Mouse (Mus musculus) gastrocnemius, adult 2 months (tissue): ENCODE results near the gene Cyp2d9. TPM values are rescaled to one million over a fixed set of nuclear protein-coding genes. Genes with fewer than 3 reads are reported as not detected.
"Not testable (repeated sequence)": the region's sequence is repeated elsewhere in the genome, so short reads cannot be mapped to it uniquely, and the experiment has no call there.

Source experiments
- DNase-seq: peaks from one replicate; pipeline ENCODE4 v3.0.0; 2022
- H3K27ac ChIP-seq: fragments of 200-600 bp; 2 replicates; pipeline ENCODE4 v1.8.1; 2022; ENCODE audit warnings: mild to moderate bottlenecking
- H3K4me3 ChIP-seq: fragments of 200-600 bp; 2 replicates; pipeline ENCODE4 v1.8.1; 2022; ENCODE audit warnings: mild to moderate bottlenecking, moderate library complexity
- CTCF ChIP-seq: fragments of 200-600 bp; IDR thresholded peaks from 2 replicates; pipeline ENCODE4 v1.8.1; 2022; ENCODE audit warnings: antibody characterized with exemption, mild to moderate bottlenecking, moderate library complexity
- intact Hi-C: fragments of 180-260 bp; cut with DNase I; formaldehyde crosslinking; loops from one replicate; pipeline ENCODE4 v1.15.1; 2025
- total RNA-seq, 2 experiments: library from RNA; stranded (reverse); gene quantifications; 2 replicates each; pipeline ENCODE4 v1.2.3; 2021

Cyp2d9 gene
- total RNA-seq, 2 experiments from 2014 or later, result not detected

DNA sequence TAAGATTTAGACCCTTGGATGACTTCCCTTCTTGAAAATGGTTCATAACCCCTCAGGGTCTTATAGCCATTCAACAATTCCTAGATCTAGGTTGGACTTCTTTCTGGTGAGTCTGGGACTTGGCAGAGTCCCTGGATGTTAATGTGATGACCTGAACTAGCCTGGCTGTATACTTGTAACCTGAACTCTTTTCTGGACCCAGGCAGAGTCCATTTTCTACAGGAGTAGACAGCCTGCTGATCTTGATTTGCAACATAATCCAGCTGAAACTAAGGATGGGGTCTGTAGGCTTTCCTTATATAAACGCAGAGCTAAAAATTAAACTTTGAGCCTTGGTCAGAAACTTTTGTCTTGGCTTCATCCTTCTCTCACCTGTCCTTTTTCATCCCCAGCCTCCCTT is 14.6 kb upstream of the Cyp2d9 start:
- no peak for TF ChIP-seq CTCF
- no peak for DNase-seq
- H3K4me3 ChIP-seq, result no peak overlapping the region
- intact Hi-C loops, result loop anchor here (5.0 kb wide), 1 partner anchor 81 kb away; the partner anchor contains the start of genes Naga, Pheta2 and Smdt1
- H3K27ac ChIP-seq, result no peak overlapping the region

DNA sequence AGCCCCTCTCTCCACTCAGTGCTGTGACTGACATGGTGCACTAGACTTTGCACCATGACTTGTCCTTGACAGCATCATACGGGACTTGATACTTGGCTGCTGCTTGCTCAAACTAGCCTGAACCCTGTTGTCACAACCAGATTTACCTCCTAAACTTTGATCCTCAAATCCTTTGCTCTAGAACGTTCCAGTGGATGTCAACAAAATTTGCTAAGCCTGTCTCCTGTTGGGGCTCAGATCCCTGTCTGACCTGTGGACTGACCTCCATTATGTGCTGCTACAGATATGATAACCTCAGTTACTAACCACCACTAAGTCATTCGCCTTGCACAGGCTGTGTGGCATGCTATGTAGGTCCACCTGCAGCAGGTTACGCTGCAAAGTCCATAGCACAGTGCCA is 10.3 kb upstream of the Cyp2d9 start:
- DNase-seq, result no peak
- Histone ChIP-seq H3K27ac (no peak overlapping the region), H3K4me3 (no peak overlapping the region)
- intact Hi-C loops, result no loop called here
- no peak for TF ChIP-seq CTCF

DNA sequence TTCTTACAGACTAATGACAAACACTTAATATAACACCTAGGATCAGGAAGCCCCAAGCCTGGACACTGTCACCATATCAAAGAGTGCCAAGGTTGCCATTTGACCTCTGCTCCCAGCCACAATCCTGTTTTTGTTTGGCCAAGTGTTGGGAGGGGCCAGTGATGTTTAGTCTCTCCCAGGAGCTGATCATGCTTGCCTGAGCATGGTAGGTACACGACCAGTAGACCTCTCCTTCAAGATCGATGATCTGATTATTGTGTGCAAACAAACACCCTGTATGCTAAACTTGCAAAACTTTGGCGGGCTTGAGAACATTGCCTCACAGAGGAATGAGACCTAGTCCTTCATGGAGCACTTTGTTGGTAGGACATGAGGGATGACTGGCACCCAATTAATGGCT is 9.8 kb upstream of the Cyp2d9 start:
- H3K4me3 ChIP-seq, result no peak overlapping the region
- no peak for DNase-seq
- intact Hi-C loops, result no loop called here
- TF ChIP-seq CTCF, result no peak
- H3K27ac ChIP-seq, result no peak overlapping the region

DNA sequence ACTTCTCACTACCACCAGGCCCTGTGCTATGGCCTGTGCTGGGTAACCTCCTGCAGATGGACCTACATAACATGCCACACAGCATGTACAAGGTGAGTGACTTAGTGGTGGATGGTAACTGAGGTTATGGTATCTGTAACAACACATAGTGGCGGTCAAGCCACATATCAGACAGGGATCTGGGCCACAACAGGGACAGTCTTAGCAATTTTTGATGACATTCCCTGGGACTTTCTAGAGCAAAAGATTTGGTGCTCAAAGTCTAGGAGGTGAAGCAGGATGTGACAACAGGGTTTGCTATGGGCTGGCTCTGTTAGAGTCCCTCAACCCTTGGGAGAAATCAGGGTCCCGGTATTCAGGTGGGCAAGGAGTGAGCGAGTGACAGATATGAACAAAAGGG is 384 bp downstream of the Cyp2d9 start:
- intact Hi-C loops, result no loop called here
- no peak for TF ChIP-seq CTCF
- no peak overlapping the region for H3K27ac ChIP-seq
- no peak for DNase-seq
- H3K4me3 ChIP-seq, result no peak overlapping the region

DNA sequence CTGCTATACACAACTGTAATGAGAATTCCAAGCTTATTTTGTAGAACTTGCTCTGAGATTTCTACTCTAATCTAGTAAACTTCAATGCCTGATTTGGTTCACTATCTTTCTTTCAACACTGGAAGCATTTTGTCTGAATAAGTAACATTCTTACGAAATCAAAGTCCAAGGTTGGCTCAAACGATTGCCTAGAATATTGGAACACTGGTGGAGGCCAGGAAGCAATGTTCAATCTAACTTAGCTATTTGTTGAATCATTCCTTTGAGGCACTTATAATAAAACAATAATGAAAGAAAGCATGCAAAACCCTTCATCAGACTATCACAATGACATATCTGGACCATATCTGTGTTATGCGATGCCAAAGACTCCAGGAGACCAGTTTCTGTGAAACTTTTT is 1.3 kb downstream of the Cyp2d9 start:
- intact Hi-C loops, result no loop called here
- TF ChIP-seq CTCF, result no peak
- no peak for DNase-seq
- Histone ChIP-seq H3K27ac (no peak overlapping the region), H3K4me3 (no peak overlapping the region)

DNA sequence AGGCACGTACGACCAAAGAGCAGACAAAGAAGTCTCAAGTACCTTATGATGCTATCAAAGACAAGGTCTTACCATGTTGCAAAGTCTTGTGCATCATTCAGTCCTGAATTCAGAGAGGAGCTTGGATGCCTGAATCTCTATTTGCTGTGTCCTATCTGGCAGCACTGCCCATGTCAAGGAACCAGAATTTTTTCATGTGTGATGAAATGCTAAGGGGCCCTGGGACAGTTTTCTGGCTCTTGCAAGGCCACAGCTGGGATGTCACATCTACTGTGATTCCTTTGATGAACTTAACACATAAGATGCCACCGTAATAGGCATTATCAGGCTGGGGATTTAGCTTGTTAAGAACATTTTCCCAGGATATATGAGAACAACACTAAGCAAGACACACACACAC is 1.8 kb downstream of the Cyp2d9 start:
- no peak for TF ChIP-seq CTCF

DNA sequence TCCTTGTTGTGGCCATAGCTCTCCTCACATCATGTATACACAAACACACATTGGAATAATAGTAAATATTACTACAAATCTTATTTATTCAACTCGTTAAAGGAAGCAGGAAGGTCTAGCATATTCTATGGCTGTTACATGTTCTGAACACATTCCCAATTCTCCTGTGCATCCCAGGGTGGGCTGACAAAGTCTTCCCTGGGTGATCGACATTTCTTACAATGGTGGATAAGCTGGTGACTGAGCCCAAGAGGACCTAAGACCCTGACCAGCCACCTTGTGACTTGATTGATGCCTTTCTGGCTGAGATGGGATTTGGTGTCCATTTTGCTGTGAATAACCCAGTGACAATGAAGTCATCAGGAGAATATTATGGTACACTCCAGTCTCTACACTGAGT is 2.4 kb downstream of the Cyp2d9 start:
- H3K4me3 ChIP-seq, result no peak overlapping the region
- no peak overlapping the region for H3K27ac ChIP-seq
- no peak for DNase-seq
- intact Hi-C loops, result no loop called here
- TF ChIP-seq CTCF, result no peak

More for the DNA sequence above, 1.8 kb downstream of the Cyp2d9 start:
- intact Hi-C loops, result no loop called here
- no peak overlapping the region for H3K27ac ChIP-seq
- H3K4me3 ChIP-seq, result no peak overlapping the region
- DNase-seq, result no peak

DNA sequence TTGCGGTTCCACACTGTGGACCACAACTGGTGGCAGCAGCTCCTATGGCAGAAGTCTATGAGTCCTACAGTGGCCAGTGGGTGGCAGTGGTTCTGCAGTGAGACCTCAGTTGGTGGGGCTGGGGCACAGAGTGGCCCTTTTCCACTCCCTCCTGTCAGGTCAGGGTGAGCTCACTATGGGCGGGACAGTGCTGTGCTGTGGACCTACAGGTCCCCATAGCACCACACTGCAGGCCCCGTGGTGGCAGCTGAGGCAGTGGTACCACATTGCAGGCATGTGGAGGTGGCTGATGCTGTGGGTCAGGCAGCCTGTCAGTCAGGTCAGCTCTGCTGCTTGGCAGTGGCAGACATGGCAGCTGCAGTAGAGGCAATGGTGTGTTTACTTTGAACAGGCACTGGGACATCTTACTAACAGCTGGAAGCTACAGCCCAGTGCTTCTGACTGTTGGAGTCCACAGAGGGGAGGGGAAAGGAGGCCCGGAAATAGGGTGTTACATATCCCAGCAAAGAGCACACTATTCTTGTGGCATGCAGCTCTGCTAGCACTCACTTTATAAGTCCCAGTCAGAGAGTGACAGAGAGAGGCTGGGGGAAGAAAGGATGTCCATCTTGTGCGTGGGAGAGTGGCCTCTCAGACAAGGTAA is 4.9 kb downstream of the Cyp2d9 start:
- DNase-seq, result no peak
- no peak for TF ChIP-seq CTCF

DNA sequence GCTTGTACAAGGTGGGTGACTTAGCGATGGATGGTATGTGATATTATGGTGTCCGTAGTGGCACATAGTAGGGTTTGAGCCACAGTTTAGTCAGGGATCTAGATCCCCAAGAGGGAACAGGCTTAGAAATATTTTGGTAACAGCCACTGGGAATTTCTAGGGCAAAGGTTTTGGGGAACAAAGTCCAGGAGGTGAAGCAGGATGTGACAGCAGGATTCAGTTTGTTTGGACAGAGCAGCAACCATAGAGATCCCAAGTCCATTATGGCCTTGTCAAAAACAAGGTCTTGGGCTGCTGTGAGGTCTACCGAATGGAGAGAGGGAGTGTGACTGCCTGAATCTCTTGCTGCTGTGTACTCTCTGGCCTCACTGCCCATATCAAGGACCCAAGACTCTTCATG is 10.4 kb downstream of the Cyp2d9 start:
- DNase-seq, result no peak
- no peak for TF ChIP-seq CTCF
- Histone ChIP-seq H3K27ac (no peak overlapping the region), H3K4me3 (no peak overlapping the region)
- intact Hi-C loops, result no loop called here

More for the DNA sequence above, 4.9 kb downstream of the Cyp2d9 start:
- Histone ChIP-seq H3K27ac (no peak overlapping the region), H3K4me3 (no peak overlapping the region)
- intact Hi-C loops, result no loop called here

DNA sequence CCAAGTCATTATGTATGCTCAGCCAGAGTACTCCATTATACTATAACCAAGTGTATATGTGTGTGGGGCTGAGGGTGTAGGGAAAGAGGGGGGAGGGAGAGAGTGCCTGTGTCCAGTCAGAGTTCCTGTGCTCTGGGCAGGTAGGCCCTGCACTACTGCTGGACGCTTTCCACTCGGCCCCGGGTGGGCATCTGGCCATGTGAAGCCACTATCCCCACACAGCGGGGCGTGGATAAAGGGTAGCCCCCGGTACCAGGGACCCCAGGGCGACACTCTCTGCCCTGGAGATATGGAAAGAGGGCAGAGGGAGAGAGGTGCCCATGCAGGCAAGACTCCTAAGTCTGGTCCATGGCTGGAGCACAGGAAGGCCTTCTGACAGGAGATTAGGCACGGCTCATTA is 12.0 kb downstream of the Cyp2d9 start:
- DNase-seq, result no peak
- intact Hi-C loops, result no loop called here
- no peak for TF ChIP-seq CTCF
- Histone ChIP-seq H3K4me3 (no peak overlapping the region), H3K27ac (no peak overlapping the region)

DNA sequence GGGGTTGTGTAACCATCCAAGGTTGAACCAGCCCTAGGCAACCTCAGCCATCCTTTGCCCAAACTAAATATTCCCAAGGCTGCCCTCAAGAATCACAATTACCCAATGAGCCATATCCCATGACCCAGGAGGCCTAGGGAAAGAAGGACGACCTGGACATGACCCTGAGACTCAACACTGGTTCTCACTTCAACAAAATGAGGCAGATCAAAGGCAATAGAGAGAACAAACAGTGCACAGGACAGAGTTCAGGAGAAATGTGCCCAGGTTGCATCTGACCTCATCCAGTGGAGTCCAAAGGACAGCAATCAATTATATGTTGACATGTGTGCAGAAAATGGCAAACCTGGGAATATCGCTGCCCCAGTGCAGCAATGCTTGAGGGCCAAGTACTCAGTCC is 16.8 kb downstream of the Cyp2d9 start:
- H3K4me3 ChIP-seq, intact Hi-C loops, DNase-seq, H3K27ac ChIP-seq: not testable (repeated sequence)

DNA sequence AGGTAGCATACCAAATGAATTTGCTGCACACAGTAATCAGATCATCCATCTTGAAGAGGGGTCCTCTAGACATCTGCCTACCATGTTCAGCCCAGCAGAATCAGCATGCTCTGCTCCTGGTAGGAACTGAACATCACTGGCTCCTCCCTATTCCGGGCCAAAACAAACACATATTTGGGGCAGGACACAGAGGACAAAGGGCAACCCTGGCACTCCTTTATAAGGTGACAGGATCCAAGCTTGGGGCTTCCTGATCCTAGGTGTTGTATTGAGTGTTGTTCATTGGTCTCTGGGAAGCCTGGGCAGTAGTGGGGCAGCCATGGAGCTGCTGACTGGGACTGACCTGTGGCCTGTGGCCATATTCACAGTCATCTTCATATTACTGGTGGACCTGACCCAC is 18.9 kb downstream of the Cyp2d9 start:
- intact Hi-C loops, DNase-seq, H3K4me3 ChIP-seq, H3K27ac ChIP-seq: not testable (repeated sequence)

DNA sequence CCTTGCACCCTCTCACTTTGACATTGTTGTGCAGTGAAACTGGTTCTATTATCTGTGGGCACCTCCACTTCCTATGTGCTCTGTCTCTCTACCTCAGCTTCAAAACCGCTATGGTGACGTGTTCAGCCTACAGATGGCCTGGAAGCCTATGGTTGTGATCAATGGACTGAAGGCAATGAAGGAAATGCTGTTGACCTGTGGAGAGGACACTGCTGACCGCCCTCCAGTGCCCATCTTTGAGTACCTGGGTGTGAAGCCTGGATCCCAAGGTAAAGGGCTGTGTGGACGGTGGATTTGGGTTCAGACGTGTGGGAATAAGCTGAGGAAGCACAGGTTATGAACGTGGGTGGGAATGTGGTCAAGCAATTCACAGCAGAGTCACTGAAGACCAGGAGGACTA is 20.3 kb downstream of the Cyp2d9 start:
- intact Hi-C loops, H3K27ac ChIP-seq, H3K4me3 ChIP-seq, DNase-seq: not testable (repeated sequence)

DNA sequence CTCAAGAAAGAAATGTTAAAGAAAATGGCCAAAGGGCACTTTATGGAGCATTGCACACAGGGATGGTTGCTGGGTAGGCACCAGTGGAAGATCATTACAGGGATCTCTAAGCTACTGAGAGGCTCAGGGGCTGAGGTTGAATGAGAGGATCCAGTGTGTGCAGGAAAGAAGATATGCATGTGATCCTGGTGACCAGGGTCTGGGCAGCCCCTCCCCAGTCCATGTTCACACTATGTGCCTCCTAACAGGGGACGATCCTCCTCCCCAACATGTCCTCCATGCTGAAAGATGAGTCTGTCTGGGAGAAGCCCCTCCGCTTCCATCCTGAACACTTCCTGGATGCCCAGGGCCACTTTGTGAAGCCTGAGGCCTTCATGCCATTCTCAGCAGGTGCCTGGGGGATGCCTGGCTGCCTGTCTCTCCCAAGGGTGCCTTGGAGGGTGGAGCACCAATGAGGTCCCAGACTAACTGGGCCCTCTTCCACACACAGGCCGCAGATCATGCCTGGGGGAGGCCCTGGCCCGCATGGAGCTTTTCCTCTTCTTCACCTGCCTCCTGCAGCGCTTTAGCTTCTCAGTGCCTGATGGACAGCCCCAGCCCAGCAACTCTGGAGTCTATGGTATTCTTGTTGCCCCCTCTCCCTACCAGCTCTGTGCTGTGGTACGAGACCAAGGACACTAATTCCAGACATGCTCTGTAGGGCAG is 23.0 kb downstream of the Cyp2d9 start:
- H3K4me3 ChIP-seq, DNase-seq, H3K27ac ChIP-seq, intact Hi-C loops: not testable (repeated sequence)
